Mouse (Mus musculus) liver, embryonic 16.5 days (tissue): Measurements from ENCODE around the gene Kcnt2. TPM values are rescaled to one million over a fixed set of nuclear protein-coding genes. Genes with fewer than 3 reads are reported as not detected.

ENCODE experiments used
- ATAC-seq: fragments of 200-750 bp; cut with Nextera tagmentation; 2 replicates; pipeline ENCODE4 v1.8.0; 2017; ENCODE audit warnings: low read depth, mild to moderate bottlenecking, moderate number of reproducible peaks, moderate library complexity
- H3K27ac ChIP-seq: fragments of 300-500 bp; sonication (generic); 2 replicates; pipeline ENCODE4 v1.5.1; 2014; ENCODE audit warnings: mild to moderate bottlenecking, low read length
- H3K27me3 ChIP-seq: fragments of 300-500 bp; sonication (generic); 2 replicates; pipeline ENCODE4 v1.6.1; 2014; ENCODE audit warnings: low read depth, low read length, mixed read lengths; ENCODE audit not compliant: control insufficient read depth, insufficient read depth
- H3K36me3 ChIP-seq: fragments of 300-500 bp; sonication (generic); 2 replicates; pipeline ENCODE4 v1.6.1; 2014; ENCODE audit warnings: mild to moderate bottlenecking; ENCODE audit not compliant: control insufficient read depth, insufficient read depth
- H3K4me1 ChIP-seq: fragments of 300-500 bp; sonication (generic); 2 replicates; pipeline ENCODE4 v1.6.1; 2014; ENCODE audit warnings: low read depth, low read length, mixed read lengths; ENCODE audit not compliant: control insufficient read depth
- H3K4me2 ChIP-seq: fragments of 300-500 bp; sonication (generic); 2 replicates; pipeline ENCODE4 v1.6.1; 2014; ENCODE audit warnings: low read depth, low read length, mixed read lengths
- H3K4me3 ChIP-seq: fragments of 300-500 bp; sonication (generic); 2 replicates; pipeline ENCODE4 v1.5.1; 2014; ENCODE audit warnings: low read depth, mild to moderate bottlenecking, low read length
- H3K9ac ChIP-seq: fragments of 300-500 bp; sonication (generic); 2 replicates; pipeline ENCODE4 v1.6.1; 2014; ENCODE audit warnings: low read depth, low read length
- H3K9me3 ChIP-seq: fragments of 300-500 bp; sonication (generic); replicated peaks from 2 replicates; pipeline ENCODE4 v1.6.1; 2016; ENCODE audit warnings: low read length; ENCODE audit not compliant: control insufficient read depth
- WGBS: fragments of 180-500 bp; shearing (Covaris S2); extraction: QIAGEN DNeasy Blood & Tissue Kit; methylation state at CpG from one replicate; pipeline ENCODE4 v1.1.7; 2014; ENCODE audit not compliant: insufficient replicate concordance; 5-methylcytosine and 5-hydroxymethylcytosine counted together
- polyA plus RNA-seq: library from polyadenylated mRNA; unstranded; fragments of >200 nt; fragmentation: Nextera tagmentation; extraction: Ambion mirVana; gene quantifications from 2 replicates; pipeline ENCODE4 v1.2.1, GENCODE M21; 2015

The Kcnt2 gene
- polyA plus RNA-seq, 1 experiment from 2014 or later: 0.07 TPM

DNA sequence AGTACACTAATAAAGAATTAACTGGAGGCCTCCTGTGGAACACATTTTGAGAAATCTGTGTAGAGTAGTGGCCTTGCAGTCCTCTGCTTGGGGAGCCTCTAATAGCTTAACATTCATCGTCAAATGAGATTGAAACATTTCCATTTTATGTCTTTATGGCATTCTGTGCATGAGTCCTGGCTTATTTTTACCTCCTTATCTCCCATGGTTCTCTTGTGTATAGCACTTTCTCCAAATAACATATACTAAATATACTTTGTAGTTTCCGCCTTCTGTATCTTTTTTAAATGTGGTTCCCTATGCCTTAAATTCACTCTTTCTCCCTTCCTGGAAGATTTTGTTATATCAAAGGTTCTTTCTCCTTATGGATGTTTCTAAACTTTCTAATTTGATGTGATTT, 246.3 kb downstream of the Kcnt2 start:
- Histone ChIP-seq H3K27ac (no peak overlapping the region), H3K4me1 (no peaks in the 10 kb centered on the region), H3K4me3 (no peak overlapping the region), H3K4me2 (no peak overlapping the region), H3K36me3 (no peaks in the 10 kb centered on the region), H3K9ac (no peak overlapping the region), H3K27me3 (no peaks in the 10 kb centered on the region), H3K9me3 (no peaks in the 10 kb centered on the region)
- WGBS: 58% methylated on average over 2 of the region's 2 CpGs
- ATAC-seq: no peak

DNA sequence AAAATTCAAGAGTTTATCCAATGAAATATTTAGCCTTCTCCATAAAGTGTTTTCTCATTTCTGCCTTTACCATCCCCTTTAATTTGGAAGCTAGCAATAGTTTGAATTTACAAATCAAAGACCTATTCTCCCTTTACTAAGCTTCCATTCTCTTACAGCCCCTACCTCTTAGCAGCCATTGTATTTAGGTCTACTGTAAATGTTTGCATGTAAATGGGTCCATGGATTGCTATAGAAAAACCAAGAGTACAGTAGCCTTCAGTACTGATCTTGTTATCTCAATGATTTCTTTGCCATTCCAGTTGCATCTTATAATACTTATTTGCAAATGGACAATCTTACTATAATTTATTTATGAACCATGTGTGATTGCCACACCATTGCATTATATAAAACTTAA, 267.5 kb downstream of the Kcnt2 start:
- no peak for ATAC-seq
- Histone ChIP-seq H3K27ac (no peak overlapping the region), H3K4me3 (no peak overlapping the region), H3K4me2 (no peak overlapping the region), H3K4me1 (no peaks in the 10 kb centered on the region), H3K36me3 (no peaks in the 10 kb centered on the region), H3K9me3 (no peaks in the 10 kb centered on the region), H3K9ac (no peak overlapping the region), H3K27me3 (no peaks in the 10 kb centered on the region)

DNA sequence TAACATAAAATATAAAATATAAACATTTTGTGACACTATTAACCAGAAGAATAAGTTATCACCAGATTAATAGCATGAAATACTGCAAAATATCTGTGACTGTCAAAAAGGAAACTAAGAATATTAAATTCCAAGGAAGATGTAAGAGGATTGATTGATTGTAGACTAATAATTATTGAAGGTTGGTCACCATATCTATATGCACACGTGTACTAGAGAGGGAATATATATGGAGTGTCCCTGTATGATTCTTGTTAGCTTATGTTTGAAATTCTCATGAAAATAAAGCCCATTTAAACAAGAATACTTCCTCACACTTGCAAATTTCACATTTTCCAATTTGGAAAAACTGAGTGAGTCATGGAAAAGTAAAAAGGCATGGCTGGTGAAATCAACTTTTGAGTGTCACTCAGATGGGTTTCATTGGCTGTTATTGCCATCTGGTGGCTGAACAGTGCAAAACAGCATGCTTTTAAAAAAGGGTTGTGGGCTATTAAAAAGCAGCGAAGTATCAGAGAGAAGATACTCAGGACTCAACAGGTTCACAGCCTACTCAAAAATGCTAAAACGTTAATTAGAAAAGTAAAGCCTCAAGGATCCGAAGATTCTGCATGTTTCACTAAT, 285.4 kb downstream of the Kcnt2 start:
- no peak for ATAC-seq
- Histone ChIP-seq H3K4me1 (no peaks in the 10 kb centered on the region), H3K4me3 (no peak overlapping the region), H3K27me3 (no peaks in the 10 kb centered on the region), H3K27ac (no peak overlapping the region), H3K36me3 (no peaks in the 10 kb centered on the region), H3K9me3 (no peaks in the 10 kb centered on the region), H3K9ac (no peak overlapping the region), H3K4me2 (no peak overlapping the region)
- WGBS: 28% methylated on average over 4 of the region's 4 CpGs

DNA sequence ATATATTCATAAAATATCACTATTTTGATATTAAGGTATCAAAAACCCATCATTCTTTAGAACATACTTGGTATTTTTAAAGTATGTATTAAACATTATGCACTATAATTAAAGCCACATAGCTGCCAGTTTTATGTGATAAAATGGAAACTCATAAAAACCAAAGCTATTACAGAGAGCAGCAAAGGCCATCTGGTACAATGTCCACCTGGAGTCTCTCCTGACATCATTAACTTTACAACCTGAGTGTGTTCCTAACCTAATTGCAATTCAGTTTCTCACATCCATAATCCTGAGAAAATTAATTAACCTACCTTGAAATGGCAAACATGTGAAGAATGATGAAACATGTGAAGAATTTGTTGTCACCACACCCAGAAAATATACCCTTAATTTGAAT, 288.9 kb downstream of the Kcnt2 start:
- Histone ChIP-seq H3K27me3 (no peaks in the 10 kb centered on the region), H3K9me3 (no peaks in the 10 kb centered on the region), H3K9ac (no peak overlapping the region), H3K4me3 (no peak overlapping the region), H3K27ac (no peak overlapping the region), H3K36me3 (no peaks in the 10 kb centered on the region), H3K4me2 (no peak overlapping the region), H3K4me1 (no peaks in the 10 kb centered on the region)
- ATAC-seq: no peak

DNA sequence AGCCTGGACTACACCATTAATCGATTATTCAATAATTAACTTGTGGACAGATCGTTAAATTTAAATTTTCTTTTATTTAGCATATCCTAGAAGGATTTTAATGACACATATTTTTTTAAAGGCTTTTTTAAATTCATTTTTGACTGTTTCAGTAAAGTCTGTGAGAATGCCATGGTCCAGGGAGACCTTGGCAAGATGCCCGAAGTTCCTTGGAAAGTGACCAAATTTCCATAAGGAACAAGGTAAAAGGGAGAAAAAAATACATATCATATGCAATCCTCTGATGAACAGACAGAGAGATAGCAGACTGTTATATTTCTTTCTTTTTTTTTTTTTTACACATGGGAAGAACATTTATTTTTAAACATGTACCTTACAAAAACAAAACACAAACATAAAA, 296.1 kb downstream of the Kcnt2 start:
- Histone ChIP-seq H3K4me2 (no peak overlapping the region), H3K9ac (no peak overlapping the region), H3K27me3 (no peaks in the 10 kb centered on the region), H3K36me3 (no peaks in the 10 kb centered on the region), H3K9me3 (no peaks in the 10 kb centered on the region), H3K4me1 (no peaks in the 10 kb centered on the region), H3K4me3 (no peak overlapping the region), H3K27ac (no peak overlapping the region)
- no peak for ATAC-seq
- WGBS: 66% methylated on average over 3 of the region's 3 CpGs

DNA sequence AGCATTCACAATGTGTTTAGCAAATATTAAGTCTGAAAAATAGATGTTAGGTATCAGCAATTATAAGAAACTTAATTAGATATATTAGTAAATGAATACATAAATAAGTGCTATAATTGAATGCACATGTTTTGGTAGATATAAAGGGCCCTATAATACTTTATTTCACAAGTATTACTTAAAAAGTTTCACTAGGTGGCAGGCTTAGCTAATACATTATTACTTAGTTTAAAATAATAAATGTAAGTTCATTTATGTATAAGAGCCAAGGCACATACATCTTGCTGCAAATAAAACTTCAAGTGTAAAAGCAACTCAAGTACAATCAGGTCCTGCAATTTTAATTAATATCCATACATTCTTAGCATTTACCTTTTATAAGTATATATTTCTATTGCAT, 302.8 kb downstream of the Kcnt2 start:
- Histone ChIP-seq H3K36me3 (no peaks in the 10 kb centered on the region), H3K27me3 (no peaks in the 10 kb centered on the region), H3K4me3 (no peak overlapping the region), H3K9ac (no peak overlapping the region), H3K9me3 (no peaks in the 10 kb centered on the region), H3K4me1 (no peaks in the 10 kb centered on the region), H3K4me2 (no peak overlapping the region), H3K27ac (no peak overlapping the region)
- ATAC-seq: no peak

DNA sequence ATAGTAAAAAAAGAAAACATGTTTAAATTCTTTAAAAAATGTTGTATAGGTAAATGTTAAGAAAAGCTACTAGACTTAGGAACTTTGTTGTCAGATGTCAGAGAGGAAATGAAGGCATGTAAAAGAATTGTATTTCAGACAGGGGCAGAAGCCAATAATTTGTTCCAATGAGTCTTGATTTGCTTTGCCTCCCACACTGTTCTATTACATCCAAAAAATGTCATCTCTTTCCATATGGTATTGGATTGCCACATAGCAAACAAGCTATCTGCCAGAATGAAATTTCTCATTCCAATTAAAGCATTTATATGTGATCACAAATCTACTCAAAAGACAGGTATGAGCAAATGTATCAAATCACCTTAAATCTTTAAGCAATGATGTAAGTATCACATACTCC, 314.8 kb downstream of the Kcnt2 start:
- H3K27me3 ChIP-seq: no peaks in the 10 kb centered on the region
- no peaks in the 10 kb centered on the region for H3K9me3 ChIP-seq
- H3K4me2 ChIP-seq: no peak overlapping the region
- H3K4me1 ChIP-seq: no peaks in the 10 kb centered on the region
- H3K27ac ChIP-seq: no peak overlapping the region
- no peak overlapping the region for H3K4me3 ChIP-seq
- ATAC-seq: no peak
- H3K9ac ChIP-seq: no peak overlapping the region
- no peaks in the 10 kb centered on the region for H3K36me3 ChIP-seq

DNA sequence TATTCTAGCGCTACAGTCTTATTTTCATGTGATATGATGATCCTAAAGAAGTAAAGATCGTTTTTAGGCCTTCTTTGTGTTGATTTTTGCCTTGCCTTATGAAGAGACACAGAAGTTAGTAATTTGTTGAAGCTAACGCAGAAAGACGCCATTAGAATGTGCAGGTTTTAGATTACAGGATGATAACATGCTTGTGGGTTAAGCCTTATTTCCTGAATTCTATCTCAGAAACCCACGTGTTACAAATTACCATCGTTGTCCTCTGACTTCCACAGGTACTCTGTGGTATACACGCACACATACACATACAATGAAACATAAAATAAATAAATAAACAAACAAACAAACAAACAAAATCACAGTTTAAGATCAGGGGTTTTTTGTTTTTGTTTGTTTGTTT, 326.2 kb downstream of the Kcnt2 start:
- Histone ChIP-seq H3K9me3 (no peaks in the 10 kb centered on the region), H3K9ac (no peak overlapping the region), H3K4me2 (no peak overlapping the region), H3K4me1 (no peaks in the 10 kb centered on the region), H3K4me3 (no peak overlapping the region), H3K27me3 (no peaks in the 10 kb centered on the region), H3K27ac (no peak overlapping the region), H3K36me3 (no peaks in the 10 kb centered on the region)
- 35% methylated on average over 7 of the region's 7 CpGs for WGBS
- no peak for ATAC-seq

DNA sequence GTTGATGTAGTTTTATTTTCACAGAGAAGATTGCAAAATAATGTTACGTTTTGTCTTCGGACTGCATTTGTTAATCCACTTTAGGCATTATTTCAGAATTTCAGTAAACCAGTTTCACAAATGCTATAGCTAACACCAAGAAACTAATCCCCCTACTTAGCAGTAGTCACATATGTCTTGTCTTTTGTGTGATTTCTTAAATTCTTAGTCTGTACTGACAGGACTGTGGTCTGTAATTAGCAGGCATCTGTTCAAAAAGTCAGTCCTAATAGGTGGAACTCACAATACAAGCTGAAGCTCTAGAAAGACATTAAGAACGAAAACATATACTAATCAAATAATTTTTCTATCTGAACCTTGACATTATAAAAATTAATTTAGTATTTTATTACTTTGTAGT, 332.6 kb downstream of the Kcnt2 start:
- Histone ChIP-seq H3K9me3 (no peaks in the 10 kb centered on the region), H3K9ac (no peak overlapping the region), H3K4me3 (no peak overlapping the region), H3K4me2 (no peak overlapping the region), H3K36me3 (no peaks in the 10 kb centered on the region), H3K27ac (no peak overlapping the region), H3K27me3 (no peaks in the 10 kb centered on the region), H3K4me1 (no peaks in the 10 kb centered on the region)
- WGBS: 68% methylated on average over 3 of the region's 3 CpGs
- ATAC-seq: no peak

DNA sequence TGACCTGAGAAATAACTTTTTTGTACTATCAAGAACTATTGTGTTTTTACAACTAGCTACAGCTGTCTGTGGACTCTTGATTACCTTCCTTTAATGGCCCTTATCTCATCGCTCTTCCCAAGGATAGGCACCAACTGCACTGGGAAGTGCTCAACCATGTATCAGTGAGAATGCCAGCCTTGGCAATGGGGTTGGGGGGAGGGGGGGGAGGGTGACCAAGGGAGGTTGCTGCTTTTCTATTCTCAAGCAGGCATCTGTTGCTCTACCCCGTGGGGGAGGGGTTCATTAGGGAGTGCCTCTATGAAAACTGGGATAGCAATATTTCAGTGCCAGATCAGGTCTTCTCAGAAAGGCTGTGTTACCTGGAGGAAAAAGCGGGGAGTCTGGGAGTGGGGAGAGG, 342.3 kb downstream of the Kcnt2 start:
- Histone ChIP-seq H3K27me3 (no peaks in the 10 kb centered on the region), H3K4me2 (no peak overlapping the region), H3K36me3 (no peaks in the 10 kb centered on the region), H3K27ac (no peak overlapping the region), H3K9me3 (no peaks in the 10 kb centered on the region), H3K9ac (no peak overlapping the region), H3K4me1 (no peaks in the 10 kb centered on the region), H3K4me3 (no peak overlapping the region)
- WGBS: 52% methylated on average over 3 of the region's 3 CpGs
- no peak for ATAC-seq
